Mouse (Mus musculus) retina, embryonic 14.5 days (tissue): ENCODE measurements around the gene Sidt2.

Experiments
- DNase-seq: peaks from one replicate; pipeline ENCODE4 v3.0.0-alpha.2; 2015; ENCODE audit warnings: low spot score

The Sidt2 gene

DNA sequence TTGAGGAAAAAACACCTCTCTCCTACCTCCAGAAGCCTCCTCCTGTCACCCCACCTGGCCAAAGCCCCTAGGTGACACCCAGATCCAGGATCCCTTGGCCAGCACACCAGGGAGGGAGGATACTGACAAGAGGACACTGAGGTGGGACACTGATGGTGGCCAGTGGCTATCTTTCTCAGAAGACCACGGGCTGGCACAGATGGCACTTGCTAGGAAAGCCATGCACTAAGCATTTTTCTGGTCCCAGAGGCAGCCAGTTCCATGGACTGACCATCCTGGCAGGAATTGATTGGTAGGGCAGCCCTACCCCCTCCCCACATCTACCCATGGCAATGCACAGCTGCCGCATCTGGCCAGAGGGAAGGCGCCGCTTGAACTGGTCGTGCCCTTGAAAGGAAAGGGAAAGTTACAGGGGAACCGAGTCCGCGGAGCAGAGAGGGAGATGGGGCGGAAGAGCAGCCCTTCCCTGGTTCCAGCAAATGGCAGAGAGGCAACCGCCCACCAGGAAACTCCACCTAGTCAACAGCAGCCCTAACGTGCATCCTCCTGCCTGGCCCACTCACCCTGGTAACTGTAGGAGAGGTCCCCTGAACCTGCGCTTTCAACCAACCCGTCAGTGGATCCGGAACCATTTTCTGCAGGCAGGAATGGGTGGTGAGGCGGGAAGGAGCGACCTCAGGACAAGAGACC is 8.7 kb downstream of the Sidt2 start:
- DNase-seq = no peak

- DNase-seq = no peak
These were observed 9.3 kb downstream of the Sidt2 start for GRCm38 (mm10) chr9:45945721-45946120.

GRCm38 (mm10) chr9:45944506-45945400 is 10.3 kb downstream of the Sidt2 start:
- DNase-seq = no peak

GRCm38 (mm10) chr9:45943628-45944505 is 11.2 kb downstream of the Sidt2 start:
- no peak for DNase-seq

GRCm38 (mm10) chr9:45942916-45943315 is 12.1 kb downstream of the Sidt2 start:
- DNase-seq = no peak

GRCm38 (mm10) chr9:45942464-45942863 is 12.6 kb downstream of the Sidt2 start:
- no peak for DNase-seq

GRCm38 (mm10) chr9:45941329-45941888 is 13.6 kb downstream of the Sidt2 start:
- no peak for DNase-seq

DNA sequence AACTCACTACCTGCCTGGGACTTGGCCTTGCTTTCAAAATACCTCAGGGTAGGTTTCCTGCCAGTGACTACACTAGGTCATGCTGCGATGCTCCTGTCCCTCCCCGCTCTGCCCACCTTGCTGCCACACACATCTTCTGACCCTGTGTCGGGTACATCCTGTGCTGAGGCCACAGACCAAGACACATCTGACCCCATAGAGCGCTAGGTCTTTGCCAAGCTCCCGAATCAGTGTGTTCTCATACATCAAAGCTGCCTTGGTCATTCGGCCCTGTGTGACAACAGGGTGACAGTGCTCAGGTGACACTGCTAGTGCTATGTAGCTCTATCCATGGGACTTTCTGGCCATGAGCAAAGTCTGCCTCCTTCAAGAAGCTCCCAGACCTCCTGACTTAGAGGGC is 15.3 kb downstream of the Sidt2 start:
- DNase-seq = no peak

GRCm38 (mm10) chr9:45938952-45939637 is 16.0 kb downstream of the Sidt2 start:
- DNase-seq = no peak

- DNase-seq = no peak
These were observed 17.0 kb downstream of the Sidt2 start for GRCm38 (mm10) chr9:45938088-45938487.

DNA sequence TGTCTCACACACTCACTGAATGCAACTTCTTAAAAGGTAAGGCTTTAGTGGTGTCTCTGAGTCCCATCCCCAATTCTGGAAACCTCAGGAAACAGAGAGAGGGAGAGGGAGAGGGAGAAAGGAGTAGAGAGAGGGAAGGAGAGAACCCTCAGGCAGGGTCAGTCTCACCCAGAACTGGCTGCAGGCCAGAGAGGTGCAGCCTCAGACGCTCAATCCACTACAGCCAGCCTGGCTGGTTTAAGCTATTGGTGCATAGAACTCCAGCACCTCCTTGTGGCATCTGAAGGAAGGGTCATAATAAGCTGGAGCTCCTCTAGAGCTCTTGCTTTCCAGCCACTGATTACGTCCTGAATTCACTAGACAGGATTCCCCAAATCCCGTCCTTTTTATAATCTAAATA is 18.2 kb downstream of the Sidt2 start:
- peak; percentile 84 for DNase-seq

DNA sequence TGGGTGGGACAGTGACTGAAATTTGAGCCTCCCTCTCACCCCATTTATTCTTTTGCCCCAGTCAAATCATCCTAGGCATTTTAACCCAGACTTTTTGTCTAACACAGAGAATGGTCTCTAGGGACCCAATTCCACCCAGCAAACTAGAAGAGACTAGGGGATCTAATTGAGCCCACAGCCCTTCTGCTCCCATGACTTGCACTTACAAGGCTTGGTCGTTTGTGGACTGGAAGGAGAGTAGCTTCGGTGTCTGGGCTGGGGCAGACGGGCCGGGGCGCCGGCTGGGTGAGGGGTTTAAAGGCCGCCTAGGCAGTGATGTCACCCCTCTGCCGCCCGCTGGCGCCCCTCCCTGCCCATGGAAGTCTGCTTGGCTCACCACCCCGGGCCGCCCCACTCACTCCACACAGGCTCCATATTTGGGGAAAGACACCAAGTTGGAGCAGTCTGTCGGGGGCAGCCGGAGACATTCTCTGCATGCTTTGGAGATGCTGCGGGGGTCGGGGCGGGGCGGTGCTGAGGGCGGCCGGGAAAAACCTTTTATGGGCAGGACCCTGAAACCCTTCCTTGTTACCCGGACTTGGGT is 19.3 kb downstream of the Sidt2 start, which contains the start of gene Tagln:
Tagln (minus strand) TSS at position 431 of the 583 bp plus-strand sequence.
- peak; percentile 16 for DNase-seq

- no peak for DNase-seq
These were observed 22.3 kb downstream of the Sidt2 start for GRCm38 (mm10) chr9:45932571-45933415.

DNA sequence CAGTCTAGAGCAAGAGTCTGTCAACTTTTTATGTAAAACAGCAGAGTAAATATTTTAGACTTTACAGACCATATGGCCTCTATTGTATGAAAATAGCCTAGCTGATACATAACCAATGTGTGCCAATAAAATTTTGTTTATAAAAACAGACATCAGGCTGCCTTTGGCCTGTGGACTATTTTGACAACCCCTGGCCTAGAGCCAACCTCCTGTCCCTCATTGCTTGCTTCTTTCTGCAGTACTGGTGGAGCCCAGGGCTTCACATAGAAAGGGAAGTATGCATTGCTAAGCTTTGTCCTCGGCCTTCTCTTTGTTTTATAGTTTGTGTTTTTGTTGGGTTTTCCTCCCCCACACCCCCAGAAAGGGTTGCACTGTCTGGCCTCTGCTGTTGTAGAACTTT is 23.1 kb downstream of the Sidt2 start:
- no peak for DNase-seq

DNA sequence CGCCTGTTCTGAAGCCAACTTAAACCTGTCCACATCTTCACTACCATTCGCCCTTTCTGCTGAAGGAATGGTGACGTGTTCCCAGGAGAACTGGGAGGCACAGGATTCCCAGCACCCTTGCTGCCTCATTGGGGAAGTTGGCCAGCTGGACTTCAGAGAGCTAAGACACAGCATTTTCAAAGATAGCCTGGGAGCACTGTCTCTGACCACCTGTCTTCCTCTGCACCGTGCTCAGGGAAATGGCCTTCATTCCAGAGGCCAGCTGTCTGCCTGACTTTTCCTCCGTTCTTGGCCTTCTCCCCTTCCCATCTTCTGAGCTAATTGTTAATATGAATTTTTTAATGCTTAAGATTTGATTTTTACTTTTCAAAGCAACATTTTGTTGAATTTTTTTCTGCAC is 25.8 kb downstream of the Sidt2 start:
- no peak for DNase-seq

GRCm38 (mm10) chr9:45919895-45920294 is 35.2 kb downstream of the Sidt2 start:
- no peak for DNase-seq

DNA sequence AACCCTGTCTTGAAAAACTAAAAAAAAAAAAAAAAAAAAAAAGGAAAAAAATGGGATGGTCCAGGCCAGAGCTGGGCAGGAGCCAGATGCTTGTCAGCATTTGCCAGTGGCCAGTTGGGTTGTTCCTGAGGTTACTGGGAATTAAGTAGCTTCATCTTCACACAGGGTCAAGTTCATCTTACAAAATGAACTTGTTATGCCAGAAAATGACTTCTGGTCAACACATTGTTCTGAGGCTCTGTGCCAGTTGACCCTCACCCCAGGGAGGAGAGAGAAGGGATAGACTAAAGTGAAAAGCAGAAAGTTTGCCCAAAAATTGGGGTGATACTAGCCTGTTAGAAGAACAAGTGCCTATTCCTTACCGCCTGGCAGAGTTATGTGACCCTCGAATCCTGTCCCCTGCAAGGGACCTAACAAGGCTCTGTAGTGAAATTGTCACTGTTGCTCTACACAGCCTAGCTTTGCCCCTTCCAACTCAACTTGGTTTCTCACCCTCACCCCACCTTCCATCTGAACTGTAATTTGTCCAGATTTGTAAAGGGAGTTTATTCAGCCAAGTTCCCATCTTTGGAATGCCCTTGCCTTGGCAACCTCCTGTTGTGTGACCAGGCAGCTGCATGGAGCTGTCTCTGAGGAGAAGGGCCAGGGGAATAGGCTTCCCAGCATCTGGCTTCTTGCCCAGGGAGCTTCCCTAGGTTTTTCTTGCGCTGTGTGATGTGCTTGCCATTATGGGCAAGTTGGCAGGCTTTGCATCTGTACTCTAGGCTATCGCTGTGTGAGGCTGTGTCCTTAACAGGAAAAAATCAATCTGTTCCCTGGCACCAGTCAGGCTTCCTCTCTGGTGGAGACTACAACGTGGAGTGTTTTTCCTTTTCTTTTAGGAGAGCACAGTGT is 37.8 kb downstream of the Sidt2 start:
- DNase-seq = no peak

DNA sequence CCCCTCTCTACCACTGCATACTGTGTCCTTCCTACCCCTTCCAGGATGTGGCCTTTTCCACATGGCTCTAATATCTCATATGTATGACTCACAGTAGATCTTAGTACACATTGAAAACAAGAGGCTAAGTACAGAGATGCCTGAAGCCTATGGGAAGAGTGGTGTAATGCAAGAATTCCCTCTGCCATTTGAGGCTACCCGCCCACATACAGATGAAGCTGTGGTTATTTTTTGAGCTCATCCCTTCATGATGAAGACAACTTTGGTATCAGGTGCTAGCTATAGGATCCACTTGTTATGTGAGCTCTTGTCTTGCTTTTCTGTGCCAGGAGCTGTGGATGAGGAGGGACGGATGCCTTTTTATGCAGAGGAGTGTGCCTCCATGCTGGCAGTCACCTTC is 39.4 kb downstream of the Sidt2 start:
- DNase-seq = no peak

GRCm38 (mm10) chr9:45911673-45912072 is 43.4 kb downstream of the Sidt2 start:
- DNase-seq = peak; percentile 66
